Mouse (Mus musculus) C2C12 (cell line): ENCODE results near the gene Stau1. TPM values are rescaled to one million over a fixed set of nuclear protein-coding genes. Genes with fewer than 3 reads are reported as not detected.

Experiments used
- H3K27me3 ChIP-seq: one replicate; pipeline ENCODE4 v1.6.1; 2011; ENCODE audit not compliant: control insufficient read depth, insufficient read depth, insufficient read length
- H3K36me3 ChIP-seq: one replicate; pipeline ENCODE4 v1.6.1; 2011; ENCODE audit not compliant: control insufficient read depth, insufficient read depth
- H3K4me3 ChIP-seq: one replicate; pipeline ENCODE4 v1.5.1; 2011; ENCODE audit warnings: mild to moderate bottlenecking, control low read depth; ENCODE audit not compliant: poor library complexity, insufficient read depth, severe bottlenecking
- H3K79me2 ChIP-seq: one replicate; pipeline ENCODE4 v1.6.1; 2011; ENCODE audit not compliant: control insufficient read depth, insufficient read depth
- H3K79me3 ChIP-seq: one replicate; pipeline ENCODE4 v1.6.1; 2011; ENCODE audit warnings: low read depth, control low read depth
- H3ac ChIP-seq: one replicate; pipeline ENCODE3; 2011; ENCODE audit warnings: low read depth; ENCODE audit not compliant: control insufficient read depth, insufficient read length
- CEBPB ChIP-seq: IDR thresholded peaks from one replicate; pipeline ENCODE4 v1.6.1; 2011; ENCODE audit warnings: low read depth, mild to moderate bottlenecking, control low read depth, moderate library complexity
- CTCF ChIP-seq: IDR thresholded peaks from one replicate; pipeline ENCODE4 v1.5.1; 2011; ENCODE audit not compliant: control insufficient read depth, insufficient read depth, insufficient read length
- FOSL1 ChIP-seq: IDR thresholded peaks from one replicate; pipeline ENCODE4 v1.8.0; 2011; ENCODE audit warnings: mild to moderate bottlenecking, low read length; ENCODE audit not compliant: poor library complexity, insufficient read depth, severe bottlenecking
- MAX ChIP-seq: IDR thresholded peaks from one replicate; pipeline ENCODE4 v1.6.1; 2011; ENCODE audit warnings: mild to moderate bottlenecking, control low read depth
- MYOD1 ChIP-seq: IDR thresholded peaks from one replicate; pipeline ENCODE4 v1.6.1; 2011; ENCODE audit warnings: low read depth; ENCODE audit not compliant: control insufficient read depth, insufficient read length
- MYOG ChIP-seq: IDR thresholded peaks from one replicate; pipeline ENCODE4 v1.6.1; 2011; ENCODE audit not compliant: control insufficient read depth, insufficient read length; ENCODE audit errors: extremely low read depth
- USF1 ChIP-seq: IDR thresholded peaks from one replicate; pipeline ENCODE4 v1.6.1; 2011; ENCODE audit warnings: low read depth, mild to moderate bottlenecking, control low read depth, moderate library complexity
- long read RNA-seq, 2 experiments: library from polyadenylated mRNA; unstranded; transcript quantifications; one replicate each; pipeline ENCODE4 v2.0.0; 2019 to 2020
- polyA plus RNA-seq: library from polyadenylated mRNA; unstranded; fragments of >200 nt; fragmentation: generic; extraction: Trizol; gene quantifications from one replicate; pipeline ENCODE4 v1.2.1, GENCODE M21; 2012; ENCODE audit warnings: missing spikeins

Stau1 gene
- 53.4 TPM for polyA plus RNA-seq
- long read RNA-seq, experiment 1, transcript Stau1-202 (12 exons, 3,569 nt): minor isoform, 23 of 77 reads
- long read RNA-seq, experiment 1, transcript Stau1-204 (12 exons, 2,976 nt): major isoform, 32 of 77 reads
- long read RNA-seq, experiment 1, partial matches to known transcripts: 10 of 77 reads
- long read RNA-seq, experiment 1, other reads (novel, unspliced or antisense): 12 of 77 reads
- long read RNA-seq, experiment 2, transcript Stau1-201 (12 exons, 2,840 nt): minor isoform, 6 of 576 reads
- long read RNA-seq, experiment 2, transcript Stau1-204 (12 exons, 2,976 nt): minor isoform, 187 of 576 reads
- long read RNA-seq, experiment 2, transcript Stau1-202 (12 exons, 3,569 nt): major isoform, 254 of 576 reads
- long read RNA-seq, experiment 2, transcript Stau1-209 (4 exons, 774 nt): minor isoform, 48 of 576 reads
- long read RNA-seq, experiment 2, partial matches to known transcripts: 12 of 576 reads
- long read RNA-seq, experiment 2, other reads (novel, unspliced or antisense): 68 of 576 reads

- TF ChIP-seq MYOG: no peak
- no peak for TF ChIP-seq MYOD1
- TF ChIP-seq FOSL1: no peak
- no peak for TF ChIP-seq USF1
- no peak for TF ChIP-seq CTCF
- TF ChIP-seq CEBPB: no peak
- TF ChIP-seq MAX: peak; percentile 37
- no peaks in the 10 kb centered on the region for H3K27me3 ChIP-seq
- H3K79me3 ChIP-seq: peaks cover 45% of the 10 kb centered on the region
- peak within 1 kb of the TSS; percentile 87 for H3ac ChIP-seq
- peaks cover 51% of the 10 kb centered on the region for H3K79me2 ChIP-seq
- H3K36me3 ChIP-seq: no peaks in the 10 kb centered on the region
- peak within 1 kb of the TSS; percentile 84 for H3K4me3 ChIP-seq
These were observed at the start of gene Stau1 for GRCm38 (mm10) chr2:166995796-166996532. TSS of gene Stau1 (minus strand) at chr2:166996299.

- Histone ChIP-seq H3K36me3 (peaks cover 93% of the 10 kb centered on the region), H3K27me3 (no peaks in the 10 kb centered on the region), H3K79me3 (no peaks in the 10 kb centered on the region), H3K79me2 (no peaks in the 10 kb centered on the region), H3ac (no peak overlapping the region), H3K4me3 (no peak overlapping the region)
- TF ChIP-seq MYOG: no peak
- TF ChIP-seq USF1: no peak
- TF ChIP-seq MYOD1: no peak
- TF ChIP-seq FOSL1: no peak
- no peak for TF ChIP-seq MAX
- TF ChIP-seq CTCF: no peak
- no peak for TF ChIP-seq CEBPB
These were observed 47.5 kb upstream of the Stau1 start for GRCm38 (mm10) chr2:167043400-167044121.

GRCm38 (mm10) chr2:167039386-167039785, 43.3 kb upstream of the Stau1 start:
- Histone ChIP-seq H3ac (no peak overlapping the region), H3K36me3 (peaks cover 99% of the 10 kb centered on the region), H3K79me3 (no peaks in the 10 kb centered on the region), H3K79me2 (no peaks in the 10 kb centered on the region), H3K4me3 (no peak overlapping the region), H3K27me3 (no peaks in the 10 kb centered on the region)
- TF ChIP-seq MYOG (no peak), CEBPB (no peak), USF1 (no peak), CTCF (no peak), MAX (no peak), FOSL1 (no peak), MYOD1 (no peak)

- Histone ChIP-seq H3ac (no peak overlapping the region), H3K36me3 (peaks cover 99% of the 10 kb centered on the region), H3K79me2 (no peaks in the 10 kb centered on the region), H3K79me3 (no peaks in the 10 kb centered on the region), H3K4me3 (no peak overlapping the region), H3K27me3 (no peaks in the 10 kb centered on the region)
- TF ChIP-seq USF1 (no peak), MAX (no peak), CTCF (no peak), FOSL1 (no peak), MYOD1 (no peak), MYOG (no peak), CEBPB (no peak)
These were observed 42.6 kb upstream of the Stau1 start for GRCm38 (mm10) chr2:167038716-167039115.

GRCm38 (mm10) chr2:167038297-167038696, 42.2 kb upstream of the Stau1 start:
- Histone ChIP-seq H3K79me2 (no peaks in the 10 kb centered on the region), H3K4me3 (no peak overlapping the region), H3K36me3 (peaks cover 99% of the 10 kb centered on the region), H3K27me3 (no peaks in the 10 kb centered on the region), H3K79me3 (no peaks in the 10 kb centered on the region), H3ac (no peak overlapping the region)
- TF ChIP-seq FOSL1: no peak
- no peak for TF ChIP-seq MYOD1
- TF ChIP-seq CEBPB: no peak
- no peak for TF ChIP-seq MAX
